ENCODE assay signal across 8 mouse cellular contexts in genomic region chr4:98382716-98383424, GRCm38 (mm10). TPM values are rescaled to one million over a fixed set of nuclear protein-coding genes. Genes with fewer than 3 reads are reported as not detected.
DNase-seq lines count a peak whose midpoint lies in the region; ATAC-seq and TF ChIP-seq lines count a peak whose summit lies in the region.

Gene Tm2d1 (minus strand): TSS chr4:98383306.

- peak within 1 kb of the TSS; percentile 60 for H3K4me2 ChIP-seq in kidney, embryonic 15.5 days

- H3K9ac ChIP-seq in kidney, embryonic 15.5 days, result peak within 1 kb of the TSS; percentile 94

- H3K9me3 ChIP-seq in heart, embryonic 10.5 days, result no peaks in the 10 kb centered on the region
- H3K9me3 ChIP-seq in kidney, embryonic 15.5 days (replicated peaks), result no peaks in the 10 kb centered on the region

- peaks cover 15% of the 10 kb centered on the region for H3K36me3 ChIP-seq in heart, embryonic 10.5 days
- H3K36me3 ChIP-seq in kidney, embryonic 15.5 days, result peaks cover 11% of the 10 kb centered on the region

- TF ChIP-seq CTCF in brain, embryonic 14.5 days (IDR thresholded peaks at IDR 0.05; ENCODE audit: borderline replicate concordance, extremely low read depth, insufficient read depth, insufficient read length), result no peak

- peak within 1 kb of the TSS; percentile 96 for H3K27ac ChIP-seq in heart, embryonic 10.5 days
- H3K27ac ChIP-seq in kidney, embryonic 15.5 days, result peak within 1 kb of the TSS; percentile 85

- ATAC-seq in erythroblast, adult 5-6 weeks (replicated peaks; ENCODE audit: low FRiP score, poor library complexity, severe bottlenecking), result peak; percentile 98
- ATAC-seq in kidney, embryonic 15.5 days (replicated peaks; ENCODE audit: low FRiP score), result peak; percentile 94

- peaks cover 6% of the 10 kb centered on the region; the same call in 1 of the 2 replicates for H3K4me1 ChIP-seq in heart, embryonic 10.5 days
- peaks cover 17% of the 10 kb centered on the region for H3K4me1 ChIP-seq in kidney, embryonic 15.5 days

- TF ChIP-seq POLR2A in brain, embryonic 14.5 days (IDR thresholded peaks at IDR 0.05; ENCODE audit: borderline replicate concordance, extremely low read depth, insufficient read depth, insufficient read length, poor library complexity, severe bottlenecking), result peak; percentile 100

- no peaks in the 10 kb centered on the region for H3K27me3 ChIP-seq in heart, embryonic 10.5 days (ENCODE audit: insufficient read depth, poor library complexity, severe bottlenecking)
- no peaks in the 10 kb centered on the region for H3K27me3 ChIP-seq in kidney, embryonic 15.5 days

- WGBS in heart, embryonic 10.5 days, result under 1% methylated on average over 46 of the region's 46 CpGs
- WGBS in kidney, embryonic 15.5 days, result under 1% methylated on average over 46 of the region's 46 CpGs

- DNase-seq in CD4-positive helper T cell, adult 2 months (ENCODE audit: low read depth, low spot score), result peak; percentile 89
- DNase-seq in brain, embryonic 14.5 days (ENCODE audit: low read depth), result peak; percentile 93
- DNase-seq in heart, embryonic 10.5 days (ENCODE audit: low spot score), result peak; percentile 92
- DNase-seq in liver, result peak; percentile 83
- peak; percentile 21 to 68 for DNase-seq in monocyte, adult 2 months (ENCODE audit: low read depth in 1 of 2, low spot score in 2 of 2)
- DNase-seq in spleen, postnatal 14 days (ENCODE audit: low spot score in 2 of 2), result peak; percentile 55 to 70

- peak within 1 kb of the TSS; percentile 88 for H3K4me3 ChIP-seq in heart, embryonic 10.5 days
- H3K4me3 ChIP-seq in kidney, embryonic 15.5 days (replicated peaks), result peak within 1 kb of the TSS; percentile 91

RNA-seq across cellular contexts. Expression of gene Tm2d1, which starts in this region (rescaled TPM):
- 50.0 and 52.2 TPM in 2 replicates for polyA plus RNA-seq in brain, embryonic 14.5 days (2012; rRNA removed)
- total RNA-seq in erythroblast, adult 5-6 weeks (2015; ENCODE audit: low replicate concordance), result 13.0 and 14.0 TPM in 2 replicates
- total RNA-seq in erythroblast, adult 5-6 weeks (2017; ENCODE audit: low replicate concordance), result 4.4 and 10.5 TPM in 2 replicates
- 80.7 and 98.6 TPM in 2 replicates for polyA plus RNA-seq in heart, embryonic 10.5 days (2016; fragmentation: Nextera tagmentation; extraction: Ambion mirVana)
- polyA plus RNA-seq in kidney, embryonic 15.5 days (2015; fragmentation: Nextera tagmentation; extraction: Ambion mirVana), result 99.6 and 113 TPM in 2 replicates

Comparison
In these comparisons a context has a peak if more than half of its experiments do, and no peak if none do; other contexts are left out.
1. Peak in every context shown above with its lines: DNase-seq, ATAC-seq, H3K4me3 ChIP-seq and H3K27ac ChIP-seq.